Mouse (Mus musculus) midbrain, embryonic 10.5 days (tissue): Measurements from ENCODE around the gene Tgfbrap1. TPM values are rescaled to one million over a fixed set of nuclear protein-coding genes. Genes with fewer than 3 reads are reported as not detected.

Experiments used
- DNase-seq: peaks from one replicate; pipeline ENCODE4 v3.0.0-alpha.2; 2017; ENCODE audit warnings: low spot score
- H3K27ac ChIP-seq: fragments of 300-500 bp; sonication (generic); replicated peaks from 2 replicates; pipeline ENCODE4 v1.5.1; 2016; ENCODE audit warnings: mild to moderate bottlenecking
- H3K27me3 ChIP-seq: fragments of 300-500 bp; sonication (generic); 2 replicates; pipeline ENCODE4 v1.6.1; 2016; ENCODE audit warnings: low read depth, mild to moderate bottlenecking; ENCODE audit not compliant: poor library complexity, severe bottlenecking
- H3K36me3 ChIP-seq: fragments of 300-500 bp; sonication (generic); 2 replicates; pipeline ENCODE4 v1.6.1; 2016; ENCODE audit warnings: mild to moderate bottlenecking, moderate library complexity
- H3K4me1 ChIP-seq: fragments of 300-500 bp; sonication (generic); 2 replicates; pipeline ENCODE4 v1.6.1; 2016
- H3K4me3 ChIP-seq: fragments of 300-500 bp; sonication (generic); 2 replicates; pipeline ENCODE4 v1.5.1; 2016; ENCODE audit warnings: mild to moderate bottlenecking, moderate library complexity
- H3K9me3 ChIP-seq: fragments of 300-500 bp; sonication (generic); replicated peaks from 2 replicates; pipeline ENCODE4 v1.6.1; 2016; ENCODE audit warnings: mild to moderate bottlenecking
- WGBS: fragments of 180-500 bp; shearing (Covaris S2); methylation state at CpG from one replicate; pipeline ENCODE4 v1.1.7; 2016; 5-methylcytosine and 5-hydroxymethylcytosine counted together
- polyA plus RNA-seq: library from polyadenylated mRNA; unstranded; fragments of >200 nt; fragmentation: Nextera tagmentation; extraction: Ambion mirVana; gene quantifications from 2 replicates; pipeline ENCODE4 v1.2.1, GENCODE M21; 2016

Gene Tgfbrap1
- polyA plus RNA-seq, 1 experiment from 2014 or later, result 13.5 TPM

- no peak for DNase-seq
- H3K36me3 ChIP-seq, result no peaks in the 10 kb centered on the region
- no peaks in the 10 kb centered on the region for H3K9me3 ChIP-seq
- H3K27me3 ChIP-seq, result no peaks in the 10 kb centered on the region
- H3K27ac ChIP-seq, result no peak overlapping the region
- H3K4me3 ChIP-seq, result no peak overlapping the region
- 91% methylated on average over 9 of the region's 9 CpGs for WGBS
- no peaks in the 10 kb centered on the region for H3K4me1 ChIP-seq
Observed at GRCm38 (mm10) chr1:43131591-43131990, 33.2 kb upstream of the Tgfbrap1 start.

GRCm38 (mm10) chr1:43130219-43130981, 32.0 kb upstream of the Tgfbrap1 start:
- Histone ChIP-seq H3K4me3 (no peak overlapping the region), H3K27ac (no peak overlapping the region), H3K4me1 (no peaks in the 10 kb centered on the region), H3K27me3 (no peaks in the 10 kb centered on the region), H3K36me3 (no peaks in the 10 kb centered on the region), H3K9me3 (no peaks in the 10 kb centered on the region)
- WGBS, result 82% methylated on average over 5 of the region's 5 CpGs
- DNase-seq, result no peak

- Histone ChIP-seq H3K36me3 (no peaks in the 10 kb centered on the region), H3K4me1 (no peaks in the 10 kb centered on the region), H3K4me3 (no peak overlapping the region), H3K9me3 (no peaks in the 10 kb centered on the region), H3K27me3 (no peaks in the 10 kb centered on the region), H3K27ac (no peak overlapping the region)
- WGBS, result 89% methylated on average over 8 of the region's 8 CpGs
- no peak for DNase-seq
Observed at GRCm38 (mm10) chr1:43127820-43128610, 29.6 kb upstream of the Tgfbrap1 start.

GRCm38 (mm10) chr1:43127196-43127595, 28.8 kb upstream of the Tgfbrap1 start:
- H3K27me3 ChIP-seq, result no peaks in the 10 kb centered on the region
- H3K36me3 ChIP-seq, result no peaks in the 10 kb centered on the region
- H3K9me3 ChIP-seq, result no peaks in the 10 kb centered on the region
- H3K4me3 ChIP-seq, result no peak overlapping the region
- no peaks in the 10 kb centered on the region for H3K4me1 ChIP-seq
- DNase-seq, result no peak
- H3K27ac ChIP-seq, result no peak overlapping the region

- H3K27ac ChIP-seq, result no peak overlapping the region
- H3K4me3 ChIP-seq, result no peak overlapping the region
- no peaks in the 10 kb centered on the region for H3K27me3 ChIP-seq
- no peaks in the 10 kb centered on the region for H3K9me3 ChIP-seq
- H3K36me3 ChIP-seq, result peaks cover 9% of the 10 kb centered on the region
- no peak for DNase-seq
- WGBS, result 79% methylated on average over 4 of the region's 4 CpGs
- H3K4me1 ChIP-seq, result no peaks in the 10 kb centered on the region
Observed at GRCm38 (mm10) chr1:43124726-43125125, 26.3 kb upstream of the Tgfbrap1 start.

- Histone ChIP-seq H3K27ac (no peak overlapping the region), H3K9me3 (peaks cover 7% of the 10 kb centered on the region; the same call in 1 of the 2 replicates), H3K4me3 (no peak overlapping the region), H3K36me3 (peaks cover 24% of the 10 kb centered on the region), H3K4me1 (no peaks in the 10 kb centered on the region), H3K27me3 (no peaks in the 10 kb centered on the region)
- WGBS, result 90% methylated on average over 2 of the region's 2 CpGs
- no peak for DNase-seq
Observed at GRCm38 (mm10) chr1:43122616-43123015, 24.2 kb upstream of the Tgfbrap1 start.

- H3K36me3 ChIP-seq, result peaks cover 40% of the 10 kb centered on the region
- no peak overlapping the region for H3K4me3 ChIP-seq
- DNase-seq, result no peak
- 94% methylated on average over 5 of the region's 5 CpGs for WGBS
- no peak overlapping the region for H3K27ac ChIP-seq
- no peaks in the 10 kb centered on the region for H3K4me1 ChIP-seq
- H3K27me3 ChIP-seq, result no peaks in the 10 kb centered on the region
- peaks cover 7% of the 10 kb centered on the region for H3K9me3 ChIP-seq
Observed at GRCm38 (mm10) chr1:43120950-43121349, 22.5 kb upstream of the Tgfbrap1 start.

- peaks cover 75% of the 10 kb centered on the region for H3K36me3 ChIP-seq
- no peaks in the 10 kb centered on the region for H3K4me1 ChIP-seq
- no peaks in the 10 kb centered on the region for H3K27me3 ChIP-seq
- no peak overlapping the region for H3K4me3 ChIP-seq
- DNase-seq, result no peak
- H3K27ac ChIP-seq, result no peak overlapping the region
- 95% methylated on average over 8 of the region's 8 CpGs for WGBS
- H3K9me3 ChIP-seq, result peaks cover 7% of the 10 kb centered on the region
Observed at GRCm38 (mm10) chr1:43117435-43117834, 19.0 kb upstream of the Tgfbrap1 start.

GRCm38 (mm10) chr1:43112882-43113281, 14.4 kb upstream of the Tgfbrap1 start:
- Histone ChIP-seq H3K27ac (no peak overlapping the region), H3K36me3 (peaks cover 96% of the 10 kb centered on the region), H3K4me1 (no peaks in the 10 kb centered on the region), H3K27me3 (no peaks in the 10 kb centered on the region), H3K9me3 (no peaks in the 10 kb centered on the region; the same call in 1 of the 2 replicates), H3K4me3 (no peak overlapping the region)
- WGBS, result 93% methylated on average over 2 of the region's 2 CpGs
- no peak for DNase-seq

- no peaks in the 10 kb centered on the region for H3K27me3 ChIP-seq
- H3K4me1 ChIP-seq, result no peaks in the 10 kb centered on the region
- DNase-seq, result peak; percentile 57
- 60% methylated on average over 4 of the region's 4 CpGs for WGBS
- peaks cover 96% of the 10 kb centered on the region for H3K36me3 ChIP-seq
- H3K27ac ChIP-seq, result no peak overlapping the region
- peaks cover under 1% of the 10 kb centered on the region; the same call in 1 of the 2 replicates for H3K9me3 ChIP-seq
- H3K4me3 ChIP-seq, result no peak overlapping the region
Observed at GRCm38 (mm10) chr1:43110556-43110955, 12.1 kb upstream of the Tgfbrap1 start.

GRCm38 (mm10) chr1:43108729-43109128, 10.3 kb upstream of the Tgfbrap1 start:
- H3K27me3 ChIP-seq, result no peaks in the 10 kb centered on the region
- WGBS, result 89% methylated on average over 2 of the region's 2 CpGs
- H3K4me1 ChIP-seq, result no peaks in the 10 kb centered on the region
- H3K36me3 ChIP-seq, result peaks cover 95% of the 10 kb centered on the region
- no peak for DNase-seq
- peaks cover 9% of the 10 kb centered on the region; the same call in 1 of the 2 replicates for H3K9me3 ChIP-seq
- no peak overlapping the region for H3K4me3 ChIP-seq
- H3K27ac ChIP-seq, result no peak overlapping the region

GRCm38 (mm10) chr1:43094206-43094605, 4.2 kb downstream of the Tgfbrap1 start:
- Histone ChIP-seq H3K27ac (no peak overlapping the region), H3K27me3 (peaks cover 22% of the 10 kb centered on the region; the same call in 1 of the 2 replicates), H3K36me3 (no peaks in the 10 kb centered on the region), H3K4me1 (peaks cover 31% of the 10 kb centered on the region), H3K9me3 (no peaks in the 10 kb centered on the region), H3K4me3 (no peak overlapping the region)
- 79% methylated on average over 2 of the region's 2 CpGs for WGBS
- no peak for DNase-seq
